Mouse (Mus musculus) cerebral cortex, adult 2 months (tissue): ENCODE results near the gene Gars.

ENCODE experiments used
- WGBS: fragments of 180-500 bp; shearing (Covaris S2); methylation state at CpG from one replicate; pipeline ENCODE4 v1.1.7; 2018; 5-methylcytosine and 5-hydroxymethylcytosine counted together

Gene Gars

DNA sequence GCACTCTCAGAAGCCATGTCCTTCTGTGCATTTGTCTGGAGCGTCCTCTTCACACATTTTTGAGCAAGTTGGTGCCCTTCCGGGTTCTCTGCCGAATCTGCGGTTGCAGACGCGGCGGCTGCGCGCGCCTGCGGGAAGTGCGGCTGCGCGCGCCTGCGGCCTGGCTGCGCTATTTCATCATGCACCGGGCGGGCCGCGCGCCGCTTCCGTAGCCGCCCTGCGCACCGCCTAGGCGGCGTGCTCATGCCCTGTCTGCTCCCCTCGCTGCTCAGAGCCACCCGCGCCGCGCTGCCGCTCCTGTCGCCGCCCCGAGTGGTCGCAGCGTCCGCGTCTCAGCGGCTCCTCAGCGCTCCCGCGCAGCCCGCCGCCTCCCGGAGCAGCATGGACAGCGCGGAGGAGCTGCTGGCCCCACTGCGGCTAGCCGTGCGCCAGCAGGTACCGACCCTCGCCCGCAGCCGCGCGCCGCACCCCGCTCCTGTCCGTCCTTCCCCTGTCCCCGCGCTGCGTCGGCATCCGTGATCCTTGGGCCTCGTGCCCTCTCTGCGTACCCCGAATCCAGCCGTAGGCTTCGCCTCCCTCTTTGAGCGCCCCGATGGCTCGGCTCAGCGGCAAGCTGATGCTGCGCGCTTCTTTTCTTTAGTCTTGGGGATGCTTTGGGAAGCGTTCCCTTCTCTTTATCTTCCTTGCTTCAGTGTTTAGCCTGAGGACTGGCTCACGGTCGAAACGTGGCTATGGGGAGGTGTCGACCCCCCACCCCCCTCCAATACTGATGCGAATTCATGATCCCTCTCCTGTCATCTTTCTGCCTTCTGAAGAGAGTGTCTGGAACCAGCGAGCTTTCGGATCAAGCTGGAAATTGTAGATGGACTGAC, at the start of gene Gars:
TSS of gene Gars (plus strand) at position 209 of the 872 bp plus-strand sequence.
- WGBS = under 1% methylated on average over 87 of the region's 87 CpGs

DNA sequence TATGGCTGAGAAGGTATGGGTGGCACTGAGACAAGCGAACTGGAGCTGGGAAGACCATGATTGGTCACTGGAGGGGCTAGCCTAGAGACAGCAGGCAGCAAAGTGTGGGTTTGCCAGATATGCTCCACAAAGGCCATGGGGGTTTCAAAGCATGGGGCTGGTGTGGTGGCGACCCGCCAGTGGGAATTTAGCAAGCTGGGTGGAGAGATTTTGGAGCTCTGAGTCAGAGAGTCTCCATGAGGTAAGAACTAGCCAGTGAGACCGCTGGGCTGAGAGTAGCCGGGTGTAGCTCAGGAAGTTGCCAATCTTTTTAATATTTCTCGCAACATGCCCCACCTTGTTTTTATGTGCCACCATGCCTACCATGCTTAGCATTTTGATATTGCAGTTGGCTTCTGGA, 49.7 kb upstream of the Gars start:
- 93% methylated on average over 6 of the region's 6 CpGs for WGBS

DNA sequence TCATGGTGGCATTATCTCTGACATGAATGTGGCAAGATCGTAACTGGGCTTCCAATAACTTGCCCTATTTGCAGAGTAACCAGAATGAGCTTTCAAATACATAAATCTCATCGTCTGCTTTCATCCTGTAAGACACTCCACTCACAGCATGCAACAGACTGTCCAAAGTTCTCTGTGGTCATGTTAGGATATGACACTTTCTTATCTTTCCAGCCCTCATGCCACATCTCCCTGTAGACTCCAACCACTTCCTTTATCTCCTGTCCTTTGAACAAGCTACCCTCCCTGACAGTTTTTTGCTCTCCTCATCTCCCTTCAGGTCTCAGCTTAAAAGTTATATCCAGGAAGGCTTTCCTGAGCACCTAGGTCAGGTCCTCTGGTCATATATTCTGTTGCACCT, 46.6 kb upstream of the Gars start:
- 79% methylated on average over 2 of the region's 2 CpGs for WGBS

DNA sequence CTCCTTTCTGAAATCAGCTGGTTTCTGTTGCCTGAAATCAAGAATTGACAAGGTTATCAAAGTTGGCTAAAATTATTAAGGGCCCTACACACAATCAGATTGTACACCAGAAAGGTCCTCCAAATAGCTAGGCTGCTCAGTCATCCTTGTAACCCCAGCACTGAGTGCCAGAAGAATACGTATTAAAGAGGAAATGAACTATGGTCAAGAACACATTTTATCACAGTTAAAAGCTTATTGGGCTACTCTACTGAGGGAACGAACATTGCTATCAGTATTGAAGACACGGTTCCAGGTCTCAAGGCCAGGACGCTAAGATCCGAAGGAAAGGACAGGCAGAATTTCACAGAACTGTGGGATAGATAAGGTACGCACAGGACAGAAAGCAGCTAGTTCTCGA, 45.7 kb upstream of the Gars start:
- WGBS = 2% methylated on average over 7 of the region's 7 CpGs

DNA sequence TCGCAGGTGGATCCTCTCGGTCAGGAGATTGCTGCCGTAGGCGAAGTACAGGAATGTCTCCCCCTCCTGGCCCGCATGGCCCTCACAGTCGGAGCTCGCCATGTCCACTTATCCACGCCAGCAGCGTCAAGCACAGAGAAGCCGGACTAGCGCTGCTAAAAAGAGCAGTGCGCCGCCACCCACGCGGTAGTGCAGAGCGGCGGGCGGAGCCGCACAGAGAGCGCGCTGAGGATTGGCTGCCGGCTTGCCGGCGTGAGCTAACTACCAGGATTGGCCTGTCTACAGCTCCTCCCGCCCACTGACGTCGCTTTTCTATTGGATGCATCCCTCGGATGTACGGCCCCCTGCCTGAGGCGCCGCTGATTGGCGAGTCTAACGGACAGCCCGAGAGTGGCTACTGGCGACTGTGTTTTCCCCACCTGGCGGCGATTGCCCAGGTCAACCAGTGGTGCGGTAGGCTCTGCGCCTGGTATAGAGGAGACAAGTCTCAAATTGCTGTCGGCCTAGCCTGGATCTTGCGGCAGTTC, 45.0 kb upstream of the Gars start, which contains the start of gene Ggct:
TSS of gene Ggct (minus strand) at position 217 of the 527 bp plus-strand sequence.
- under 1% methylated on average over 41 of the region's 41 CpGs for WGBS

DNA sequence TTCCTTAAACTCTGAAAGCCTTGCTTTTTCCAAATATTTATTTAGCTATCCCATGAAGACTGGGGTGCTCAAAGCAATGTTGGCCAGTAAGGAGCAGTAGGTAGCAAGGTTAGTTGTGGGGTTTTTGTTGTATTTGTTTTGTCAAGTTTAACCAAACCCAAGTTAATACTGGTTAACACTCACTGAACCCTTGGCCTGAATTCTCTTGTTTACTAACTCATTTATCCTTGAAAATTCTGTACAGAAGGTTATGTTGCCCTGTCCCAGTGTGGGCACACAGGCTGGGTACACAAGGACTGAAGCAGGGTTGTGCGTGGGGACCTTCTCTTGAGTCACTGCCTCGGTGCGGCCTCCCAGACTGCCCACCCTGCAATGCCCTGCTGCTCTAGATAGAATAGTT, 41.4 kb upstream of the Gars start:
- WGBS = 97% methylated on average over 3 of the region's 3 CpGs

DNA sequence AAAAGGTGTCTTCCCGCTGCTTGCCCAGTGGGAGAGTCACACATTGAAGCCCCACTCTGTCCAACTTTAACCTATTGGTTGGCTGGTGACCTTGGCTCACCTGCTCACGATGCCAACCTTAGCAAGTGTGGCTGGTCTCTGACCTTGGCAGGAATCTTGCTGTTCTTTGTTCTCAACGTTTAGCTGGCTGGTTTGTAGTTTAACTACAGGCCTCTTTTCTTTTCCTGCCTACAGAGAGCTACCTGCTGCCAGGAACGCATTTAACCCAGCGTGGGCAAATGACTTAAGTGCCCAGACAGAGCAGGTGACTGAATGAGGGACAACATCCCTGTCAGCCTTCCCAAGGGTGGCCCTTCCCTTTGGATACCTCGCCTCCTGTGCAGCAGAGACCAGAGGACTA, 40.1 kb upstream of the Gars start:
- WGBS = 79% methylated on average over 6 of the region's 6 CpGs

DNA sequence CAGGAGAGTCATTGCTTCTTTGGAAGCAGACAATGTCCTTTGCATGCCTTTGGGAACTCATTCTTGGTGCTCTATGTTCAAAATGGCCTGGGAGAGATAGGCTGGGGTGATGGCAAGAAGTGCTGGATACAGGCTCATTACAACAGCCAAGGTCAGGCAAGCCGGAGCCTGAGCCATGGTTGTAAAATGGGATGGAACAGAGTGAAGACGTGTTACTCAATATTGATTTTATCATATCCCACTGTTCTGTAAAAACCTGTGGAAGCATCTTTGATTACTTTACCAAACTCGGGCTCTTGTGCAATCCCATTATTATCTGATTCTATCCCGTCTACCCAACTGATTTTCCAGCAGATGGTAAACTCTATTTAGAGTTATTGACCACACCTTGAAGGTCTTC, 36.5 kb upstream of the Gars start:
- 94% methylated on average over 4 of the region's 4 CpGs for WGBS

DNA sequence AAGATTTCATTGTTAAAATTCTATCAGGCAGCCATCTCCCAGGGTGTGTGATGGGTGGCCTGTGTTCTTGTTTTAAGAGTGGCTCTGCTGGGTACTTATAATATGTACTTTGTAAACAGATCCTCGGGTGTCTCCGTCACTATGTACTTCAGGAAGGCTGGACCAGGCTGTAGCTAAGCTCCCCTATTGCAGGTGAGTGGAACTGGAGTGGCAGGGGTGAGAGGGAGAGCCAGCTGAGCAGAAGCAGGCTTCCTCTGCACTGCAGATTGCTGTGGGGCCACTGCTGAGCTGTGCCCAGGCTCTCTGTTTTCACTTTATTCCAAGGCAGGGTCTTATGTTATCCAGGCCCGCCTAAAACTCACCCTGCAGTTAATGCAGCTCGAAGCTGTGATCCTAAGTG, 35.4 kb upstream of the Gars start:
- 77% methylated on average over 4 of the region's 4 CpGs for WGBS

DNA sequence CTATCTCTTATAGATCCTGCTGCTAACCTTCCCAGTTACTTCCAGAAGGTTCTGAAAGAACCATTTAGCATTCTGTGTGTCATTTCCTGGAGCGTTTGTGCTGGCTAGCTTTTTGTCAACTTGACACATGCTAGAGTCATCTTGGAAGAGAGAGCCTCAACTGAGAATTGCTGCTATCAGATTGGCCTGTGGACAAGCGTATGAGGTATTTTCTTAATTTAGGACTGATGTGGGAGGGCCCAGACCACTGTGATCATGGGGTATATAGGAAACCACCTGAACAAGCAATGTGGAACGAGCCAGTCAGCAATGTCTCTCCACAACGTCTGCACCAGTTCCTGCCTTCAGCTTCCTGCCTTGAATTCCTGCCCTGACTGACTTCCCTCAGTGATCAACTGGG, 34.2 kb upstream of the Gars start:
- 82% methylated on average over 4 of the region's 4 CpGs for WGBS

DNA sequence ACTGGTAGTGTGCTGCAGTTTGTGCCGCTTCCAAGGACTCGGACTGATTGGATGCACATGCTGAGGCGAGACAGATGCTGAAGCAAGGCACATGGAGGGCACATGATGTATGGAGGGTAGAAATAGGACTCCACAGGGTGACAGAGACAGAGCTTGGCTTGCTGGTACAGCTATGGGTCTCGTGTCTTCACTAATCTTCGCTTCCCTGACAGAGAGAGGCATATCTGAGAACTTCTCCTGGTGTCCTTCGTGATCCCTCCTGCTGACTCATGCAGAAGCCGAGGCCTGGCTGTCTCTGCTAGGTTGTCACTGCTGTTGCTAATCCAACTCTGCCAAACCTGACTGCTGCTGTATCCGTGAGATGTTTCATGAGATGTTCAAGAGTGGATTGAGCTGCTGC, 29.4 kb upstream of the Gars start:
- WGBS = 94% methylated on average over 8 of the region's 8 CpGs

DNA sequence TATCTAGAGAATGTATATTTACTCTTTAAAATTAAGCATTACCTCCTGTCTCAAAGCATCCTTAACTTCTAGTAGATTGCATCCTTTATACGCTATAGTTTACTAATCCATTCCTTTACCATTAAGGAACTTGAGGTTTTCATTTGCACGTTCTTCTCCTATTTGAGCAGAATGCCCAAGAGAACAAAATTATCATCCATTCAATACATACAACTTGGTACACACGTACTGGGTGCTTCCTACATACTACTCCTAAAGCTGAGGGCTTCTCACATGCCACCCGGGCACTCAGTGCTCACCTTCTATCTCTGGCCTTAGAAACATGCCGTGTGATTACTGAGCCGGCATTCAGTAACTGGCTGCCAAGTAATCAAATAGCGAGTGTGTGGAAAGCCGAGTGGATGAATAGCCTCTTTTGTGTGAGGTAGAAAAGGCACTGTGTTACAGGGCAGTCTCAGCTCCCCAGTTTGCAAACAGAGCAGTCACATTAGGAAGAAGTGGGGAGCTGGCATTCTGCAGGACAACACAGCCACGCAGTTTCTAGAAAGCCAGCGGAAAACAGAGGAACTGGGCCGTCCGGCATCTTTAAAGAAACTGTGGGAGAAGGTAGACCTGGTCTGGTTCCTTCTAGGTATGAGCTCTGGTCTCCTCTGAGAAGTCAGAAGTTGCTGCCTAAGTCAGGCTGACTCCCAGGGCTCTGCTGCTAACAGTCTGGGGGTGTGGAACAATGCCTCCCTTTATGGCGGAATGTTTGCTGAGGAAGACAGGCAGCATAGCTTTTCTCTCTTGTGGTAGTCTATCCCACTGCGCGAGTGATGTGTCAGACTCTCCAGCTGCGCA, 28.2 kb upstream of the Gars start:
- WGBS = 31% methylated on average over 16 of the region's 16 CpGs

DNA sequence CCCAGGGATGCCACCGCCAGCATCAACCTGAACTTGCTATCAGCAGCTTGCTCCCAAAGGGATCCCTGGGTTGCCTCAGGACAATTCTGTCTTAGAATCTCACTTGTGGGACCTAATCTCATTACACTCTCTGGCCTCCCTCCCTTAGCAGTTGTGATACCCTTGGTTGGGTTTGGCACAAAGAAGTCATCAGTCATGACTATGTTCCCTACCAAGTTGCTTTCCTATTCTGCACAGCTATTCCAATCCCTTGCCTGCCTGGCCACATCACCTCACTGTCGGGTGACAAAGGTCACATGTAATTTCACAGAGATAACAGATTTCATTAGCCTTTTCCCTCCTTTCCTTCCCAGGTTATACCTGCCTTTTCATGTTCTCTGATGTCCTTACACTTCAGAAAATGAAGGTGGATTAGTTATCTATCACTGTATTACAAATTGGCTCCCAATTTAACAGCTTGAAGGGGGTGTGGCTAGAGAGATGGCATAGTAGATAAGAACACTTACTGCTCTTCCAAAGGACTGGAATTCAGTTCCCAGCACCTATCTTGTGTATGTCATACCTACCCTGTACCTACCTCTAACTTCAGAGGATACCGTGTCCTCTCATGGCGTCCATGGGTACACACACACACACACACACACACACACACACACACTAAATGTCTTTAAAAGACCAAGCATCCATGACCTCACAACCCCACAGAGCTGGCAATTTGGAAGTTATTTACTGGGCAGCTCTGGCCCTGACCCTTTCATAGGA, 27.3 kb upstream of the Gars start:
- 66% methylated on average over 4 of the region's 4 CpGs for WGBS

DNA sequence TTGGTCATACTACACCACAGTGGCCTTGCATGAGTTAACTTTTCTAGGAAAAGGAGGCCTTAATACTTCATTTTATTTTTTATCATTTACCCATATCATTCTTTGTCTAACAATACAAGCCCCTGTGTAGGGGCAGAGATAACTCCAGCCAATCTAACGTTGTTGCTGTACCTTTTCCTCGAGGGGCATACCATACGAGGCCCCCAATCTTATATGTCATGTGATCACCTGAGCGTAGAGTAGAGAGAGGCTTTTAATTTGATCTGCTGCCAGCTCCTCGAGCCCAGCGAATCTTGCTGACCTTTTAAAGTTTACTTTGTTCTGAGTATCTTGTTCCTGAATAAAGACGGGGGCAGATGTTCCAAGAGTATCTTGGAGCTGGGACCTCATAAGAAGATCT, 25.3 kb upstream of the Gars start:
- 87% methylated on average over 7 of the region's 7 CpGs for WGBS

DNA sequence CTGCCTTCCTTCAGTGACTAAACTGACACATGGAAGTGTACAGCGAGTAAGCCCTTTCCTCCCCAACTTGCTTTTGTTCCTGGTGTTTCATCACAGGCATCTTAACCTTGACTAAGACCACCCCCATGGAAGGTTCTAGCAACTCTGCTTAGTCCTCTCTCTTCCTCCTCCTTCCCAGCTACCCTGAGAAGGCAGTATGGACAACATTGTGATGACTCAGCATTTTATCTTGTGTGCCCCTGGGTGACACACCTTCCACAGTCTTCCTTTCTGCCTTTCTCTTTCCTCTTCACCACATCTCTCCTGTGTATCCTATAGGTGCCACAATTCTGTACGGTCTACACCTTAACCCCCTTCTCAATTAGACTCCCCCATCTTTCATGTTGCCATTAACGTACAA, 23.6 kb upstream of the Gars start:
- WGBS = 96% methylated on average over 3 of the region's 3 CpGs

DNA sequence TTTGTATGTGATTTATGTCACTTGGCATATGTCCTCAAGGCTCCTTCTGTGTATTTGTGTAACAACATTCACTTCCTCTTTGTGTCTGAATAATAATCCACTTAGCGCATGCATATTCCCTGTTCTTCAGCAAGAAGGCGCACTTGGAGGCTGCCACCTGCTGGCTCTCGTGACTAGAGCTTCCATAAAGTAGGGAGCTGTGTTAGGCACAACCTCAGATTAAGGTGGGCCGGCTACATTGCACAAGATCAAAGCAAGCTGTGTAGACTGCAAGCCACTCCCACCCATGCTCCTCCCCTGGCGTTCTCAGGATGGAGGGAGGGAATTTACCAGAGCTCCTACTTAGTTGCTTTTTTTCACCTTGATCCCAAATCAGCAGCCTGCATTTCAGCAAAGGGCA, 21.6 kb upstream of the Gars start:
- 8% methylated on average over 5 of the region's 5 CpGs for WGBS

DNA sequence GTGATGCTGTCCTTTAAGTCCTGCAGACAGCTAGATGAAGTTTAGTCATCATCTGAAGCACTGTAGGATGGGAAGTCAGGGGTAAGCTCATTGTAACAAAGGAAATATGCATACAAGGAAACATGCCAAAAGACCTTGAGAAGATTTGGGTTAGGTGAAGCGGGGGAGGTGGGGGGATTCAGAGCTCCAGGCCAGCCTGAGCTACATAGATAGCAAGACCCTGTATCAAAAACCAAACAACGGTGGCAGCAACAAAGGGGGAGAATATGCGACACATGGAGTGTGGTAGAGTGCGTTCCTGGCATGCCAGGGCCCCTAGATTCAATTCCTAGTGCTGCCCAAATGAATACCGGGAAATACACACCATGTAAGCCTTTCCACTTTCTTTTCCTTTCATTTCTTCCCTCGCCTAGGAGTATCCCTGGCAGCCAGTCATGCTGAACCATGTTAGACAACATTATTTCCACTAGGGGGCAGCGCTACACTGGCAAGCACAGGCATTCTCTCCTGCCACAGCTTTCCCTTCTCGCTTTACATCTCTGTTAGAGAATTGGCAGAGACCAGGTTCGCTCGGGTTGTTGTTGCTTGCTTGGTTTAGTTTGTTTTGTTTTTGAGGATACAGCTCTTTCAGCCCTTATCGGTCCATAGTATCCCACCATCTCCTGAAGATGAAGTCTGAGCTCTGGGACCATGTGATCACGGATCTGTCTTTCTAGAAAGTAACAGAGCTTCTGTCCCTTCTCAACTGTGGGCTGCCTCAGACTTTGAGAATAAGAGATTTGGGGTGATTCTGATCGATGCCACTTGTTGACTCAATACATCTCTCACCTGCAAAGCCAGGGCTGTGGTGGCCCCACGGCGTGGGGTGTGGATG, 20.9 kb upstream of the Gars start:
- 22% methylated on average over 15 of the region's 15 CpGs for WGBS

DNA sequence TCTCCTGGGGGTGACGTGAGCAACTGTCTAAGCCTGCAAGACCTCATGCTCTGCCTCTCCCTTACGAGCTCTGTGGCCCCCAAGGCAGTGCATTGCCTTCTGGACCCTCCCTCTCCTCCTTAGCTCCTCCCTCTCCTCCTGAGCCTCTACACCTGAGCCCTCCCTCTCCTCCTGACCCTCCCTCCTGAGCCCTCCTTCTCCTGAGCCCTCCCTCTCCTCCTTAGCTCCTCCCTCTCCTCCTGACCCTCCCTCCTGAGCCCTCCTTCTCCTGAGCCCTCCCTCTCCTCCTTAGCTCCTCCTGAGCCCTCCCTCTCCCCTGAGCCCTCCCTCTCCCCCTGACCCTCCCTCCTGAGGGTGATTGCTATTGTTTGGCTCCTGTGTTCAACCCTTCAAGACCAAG, 19.4 kb upstream of the Gars start:
- WGBS = 93% methylated on average over 2 of the region's 2 CpGs

DNA sequence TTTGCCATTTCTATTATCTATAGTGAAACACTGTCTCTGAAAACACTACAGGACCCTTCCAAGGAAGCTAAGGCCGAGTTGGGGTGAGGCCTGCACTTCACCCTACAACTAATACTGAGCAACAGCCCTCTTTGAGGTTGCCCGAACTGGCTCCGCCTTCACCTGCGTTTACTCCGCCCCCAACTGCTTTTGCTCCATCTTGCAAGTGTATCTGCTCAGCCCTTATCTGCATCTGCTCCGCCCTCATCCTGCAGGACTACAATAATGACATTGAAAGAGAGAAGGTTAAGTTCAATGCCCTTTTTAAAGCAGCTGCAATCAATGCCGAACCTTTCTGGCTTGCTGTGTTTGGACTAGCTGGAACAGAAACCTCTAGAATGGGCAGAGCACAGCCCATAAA, 16.0 kb upstream of the Gars start:
- WGBS = 89% methylated on average over 7 of the region's 7 CpGs

DNA sequence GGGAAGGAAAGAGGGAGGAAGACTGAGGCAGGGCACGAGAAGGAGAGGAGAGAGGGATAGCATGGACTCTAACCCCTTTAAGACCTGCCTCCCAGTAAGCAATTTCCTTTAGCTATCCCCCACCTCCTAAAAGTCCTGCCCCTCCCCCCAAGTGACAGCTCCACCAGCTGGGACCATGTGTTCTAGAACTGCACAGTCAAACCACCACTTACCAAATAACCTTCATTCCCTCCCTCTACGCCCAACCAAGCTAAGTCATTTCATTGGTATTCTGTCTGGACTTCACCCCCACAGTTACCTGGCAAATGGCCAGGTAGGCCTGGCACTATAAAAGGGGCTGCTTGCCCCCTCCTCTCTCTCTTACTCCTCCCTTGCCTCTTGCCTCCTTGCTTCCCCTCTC, 10.2 kb upstream of the Gars start:
- 66% methylated on average over 2 of the region's 2 CpGs for WGBS

DNA sequence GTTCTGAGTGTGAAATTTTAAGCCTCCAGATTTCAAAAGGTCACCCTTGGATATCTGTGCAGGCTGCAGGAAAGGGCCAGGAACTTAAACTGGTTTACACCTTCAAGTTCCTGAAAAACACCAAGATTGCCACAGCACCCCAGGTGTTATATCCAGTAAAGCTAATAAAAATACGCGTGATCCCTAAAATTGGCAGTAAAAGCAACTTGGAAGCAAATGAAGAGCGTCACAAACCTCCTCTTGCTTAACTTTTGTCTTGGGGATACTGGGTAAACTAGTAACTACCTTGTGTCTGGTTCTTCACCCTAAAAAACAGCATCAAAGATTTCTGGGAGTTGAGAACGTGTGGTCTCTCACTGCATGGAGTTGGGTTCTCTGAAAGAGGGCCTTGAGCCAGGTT, 1.1 kb upstream of the Gars start:
- 93% methylated on average over 4 of the region's 4 CpGs for WGBS
